Mouse (Mus musculus): ENCODE measurements around the gene Casd1.

GRCm38 (mm10) chr6:4557678-4558077 is 43.0 kb upstream of the Casd1 start:
- TF ChIP-seq CTCF (IDR thresholded peaks at IDR 0.05; ENCODE audit: low read depth) (peak; percentile 80), EP300 (optimal IDR thresholded peaks at IDR 0.05) (no peak)
